Mouse (Mus musculus): ENCODE results near the gene Galnt6. TPM values are rescaled to one million over a fixed set of nuclear protein-coding genes. Genes with fewer than 3 reads are reported as not detected.

Gene Galnt6
- total RNA-seq, 2 experiments from 2014 or later, result 1.3 to 5.4 TPM

DNA sequence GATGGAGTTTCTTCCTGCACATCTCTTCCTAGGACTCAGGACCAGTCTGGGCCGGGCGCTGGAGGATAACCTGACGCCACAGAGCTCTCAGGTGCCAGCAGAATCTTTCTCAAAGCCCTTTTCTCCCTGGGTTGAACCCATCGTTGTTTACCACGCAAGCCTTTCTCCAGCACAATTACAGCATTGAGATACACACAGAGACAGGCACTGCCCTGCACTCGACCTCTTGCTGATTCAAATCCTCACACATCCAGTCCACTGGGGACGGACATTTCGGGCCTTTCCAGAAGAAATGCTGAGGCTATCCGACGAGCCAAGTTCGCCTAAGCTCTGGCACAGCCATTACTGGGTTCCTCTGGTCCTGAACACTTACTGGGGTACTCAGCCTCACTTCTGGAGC, 2.5 kb downstream of the Galnt6 start:
- ATAC-seq (replicated peaks; ENCODE audit: low FRiP score, poor library complexity, severe bottlenecking), result no peak

GRCm38 (mm10) chr15:100723505-100723904, 5.7 kb downstream of the Galnt6 start:
- ATAC-seq (replicated peaks; ENCODE audit: low FRiP score, poor library complexity, severe bottlenecking), result no peak

DNA sequence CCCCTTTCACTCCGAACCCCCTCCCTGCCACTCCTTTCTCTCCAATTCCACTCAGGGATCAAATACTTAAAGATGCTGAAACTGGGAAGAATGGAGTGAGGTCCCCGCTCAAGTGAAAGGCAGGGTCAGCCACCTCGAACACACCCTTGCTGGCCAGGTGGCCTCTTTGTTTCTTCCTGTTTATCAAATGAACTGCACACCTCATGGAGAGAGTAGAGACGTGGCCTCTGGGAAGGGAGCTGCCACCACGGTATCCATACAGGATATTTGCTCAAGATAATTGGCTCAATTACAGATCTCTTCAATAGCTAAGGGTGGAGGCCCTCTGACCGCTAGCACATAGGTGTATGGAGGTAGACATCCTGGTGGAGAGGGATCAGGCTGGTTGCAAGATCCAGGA, 6.6 kb downstream of the Galnt6 start:
- ATAC-seq (replicated peaks; ENCODE audit: low FRiP score, poor library complexity, severe bottlenecking), result no peak

DNA sequence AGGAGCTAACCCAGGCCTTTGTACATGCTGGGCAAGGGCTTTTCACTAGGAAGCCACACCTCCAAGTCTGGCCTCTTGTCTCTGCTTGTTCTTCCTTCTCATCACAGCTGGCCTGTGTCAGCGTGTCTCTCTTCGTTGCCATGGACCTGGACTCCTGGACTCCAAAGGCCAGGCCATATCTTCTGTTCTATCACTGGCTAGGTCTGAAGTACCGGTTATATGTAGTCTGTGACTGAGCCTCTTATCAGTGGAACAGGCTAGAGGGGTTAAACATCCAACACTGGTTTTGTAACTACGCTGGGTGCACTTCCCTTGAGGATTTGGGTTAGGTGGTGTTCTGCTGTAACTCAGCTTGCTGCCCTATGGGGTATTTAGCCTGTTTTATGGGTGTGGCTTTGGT, 7.2 kb downstream of the Galnt6 start:
- no peak for ATAC-seq (replicated peaks; ENCODE audit: low FRiP score, poor library complexity, severe bottlenecking)

GRCm38 (mm10) chr15:100721445-100721844, 7.7 kb downstream of the Galnt6 start:
- ATAC-seq (replicated peaks; ENCODE audit: low FRiP score, poor library complexity, severe bottlenecking), result no peak

- ATAC-seq (replicated peaks; ENCODE audit: low FRiP score, poor library complexity, severe bottlenecking), result no peak
Observed at GRCm38 (mm10) chr15:100720066-100720465, 9.1 kb downstream of the Galnt6 start.

- ATAC-seq (replicated peaks; ENCODE audit: low FRiP score, poor library complexity, severe bottlenecking), result no peak
Observed at GRCm38 (mm10) chr15:100719217-100719616, 10.0 kb downstream of the Galnt6 start.

DNA sequence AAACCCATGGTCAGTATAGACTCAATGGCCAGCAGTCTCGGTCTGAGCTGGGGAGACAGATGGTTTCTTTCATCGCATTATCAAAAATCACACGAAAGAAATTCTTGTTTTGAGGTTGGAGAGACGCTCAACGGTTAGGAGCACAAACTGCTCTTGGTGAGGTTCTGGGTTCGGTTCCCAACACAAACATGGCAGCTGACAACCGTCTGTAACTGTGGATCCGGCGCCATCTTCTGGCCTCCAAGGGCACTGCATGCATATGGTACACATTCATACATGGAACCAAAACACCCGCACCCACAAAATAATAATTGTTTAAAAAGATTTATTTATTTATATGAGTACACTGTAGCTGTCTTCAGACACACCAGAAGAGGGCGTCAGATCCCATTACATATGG, 10.6 kb downstream of the Galnt6 start:
- ATAC-seq (replicated peaks; ENCODE audit: low FRiP score, poor library complexity, severe bottlenecking), result no peak

- no peak for ATAC-seq (replicated peaks; ENCODE audit: low FRiP score, poor library complexity, severe bottlenecking)
Observed at GRCm38 (mm10) chr15:100717933-100718332, 11.2 kb downstream of the Galnt6 start.

- no peak for ATAC-seq (replicated peaks; ENCODE audit: low FRiP score, poor library complexity, severe bottlenecking)
Observed at GRCm38 (mm10) chr15:100715399-100715993, 13.7 kb downstream of the Galnt6 start.

- ATAC-seq (replicated peaks; ENCODE audit: low FRiP score, poor library complexity, severe bottlenecking), result no peak
Observed at GRCm38 (mm10) chr15:100714470-100714869, 14.7 kb downstream of the Galnt6 start.

- no peak for ATAC-seq (replicated peaks; ENCODE audit: low FRiP score, poor library complexity, severe bottlenecking)
Observed at GRCm38 (mm10) chr15:100710838-100711237, 18.3 kb downstream of the Galnt6 start.

- no peak for ATAC-seq (replicated peaks; ENCODE audit: low FRiP score, poor library complexity, severe bottlenecking)
Observed at GRCm38 (mm10) chr15:100708433-100709078, 20.6 kb downstream of the Galnt6 start.

DNA sequence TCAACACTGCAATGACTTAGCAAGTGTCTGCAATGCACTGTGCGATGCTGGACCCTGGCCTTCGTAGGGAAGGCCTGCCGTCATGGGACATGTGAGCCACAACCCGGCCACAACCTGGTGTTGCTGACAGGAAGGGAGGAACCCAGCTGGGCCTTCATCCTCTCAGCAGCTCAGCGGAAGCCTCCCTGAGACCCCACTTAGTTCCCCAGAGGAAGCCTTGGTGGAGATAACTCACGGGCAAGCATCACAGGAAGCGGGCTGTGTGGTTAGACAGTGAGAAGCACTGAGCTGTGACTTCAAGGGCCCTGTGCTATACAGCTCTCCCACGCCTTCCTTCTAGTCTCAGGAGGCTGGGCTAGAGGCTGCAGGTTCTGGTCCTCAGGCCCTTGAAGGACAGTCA, 22.9 kb downstream of the Galnt6 start:
- ATAC-seq (replicated peaks; ENCODE audit: low FRiP score, poor library complexity, severe bottlenecking), result 0 out of 2 replicates have a peak, but pooled peaks have one; percentile 12

DNA sequence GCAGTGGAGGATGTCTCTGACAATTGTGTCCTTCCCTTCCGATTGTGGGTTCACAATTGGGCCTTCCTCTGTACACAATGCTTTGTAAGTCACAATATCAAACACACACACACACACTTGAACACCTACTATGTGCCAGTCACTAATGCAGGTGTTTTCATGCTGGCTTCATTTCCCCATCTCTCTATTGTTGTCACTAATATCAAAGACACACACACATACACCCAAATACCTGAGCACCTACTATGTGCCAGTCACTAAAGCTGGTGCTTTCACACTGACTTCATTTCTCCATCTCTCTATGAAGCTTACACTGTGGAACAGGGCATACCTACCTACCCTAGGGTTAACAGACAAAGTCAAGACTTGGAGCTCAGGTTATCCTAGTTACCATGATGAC, 23.8 kb downstream of the Galnt6 start:
- ATAC-seq (replicated peaks; ENCODE audit: low FRiP score, poor library complexity, severe bottlenecking), result no peak

DNA sequence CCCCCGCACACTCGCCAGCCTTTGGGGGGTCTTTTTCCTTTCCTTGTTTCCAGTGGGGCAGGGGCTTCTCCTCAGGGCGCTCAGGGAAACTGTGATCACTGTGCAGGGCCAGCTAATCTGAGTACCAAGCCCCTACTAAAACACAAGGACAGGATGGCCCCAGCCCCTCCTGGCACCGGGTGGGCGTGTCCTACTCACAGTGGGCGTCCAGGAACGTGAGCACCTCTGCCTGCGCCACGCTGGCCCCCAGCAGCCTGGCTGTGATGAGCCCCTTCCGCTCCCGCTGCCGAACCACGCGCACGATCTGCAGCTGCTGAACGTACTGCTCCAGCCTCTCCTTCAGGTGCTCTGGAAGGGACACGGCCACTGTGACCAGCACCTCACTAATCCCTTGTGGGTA, 25.3 kb downstream of the Galnt6 start:
- no peak for ATAC-seq (replicated peaks; ENCODE audit: low FRiP score, poor library complexity, severe bottlenecking)

DNA sequence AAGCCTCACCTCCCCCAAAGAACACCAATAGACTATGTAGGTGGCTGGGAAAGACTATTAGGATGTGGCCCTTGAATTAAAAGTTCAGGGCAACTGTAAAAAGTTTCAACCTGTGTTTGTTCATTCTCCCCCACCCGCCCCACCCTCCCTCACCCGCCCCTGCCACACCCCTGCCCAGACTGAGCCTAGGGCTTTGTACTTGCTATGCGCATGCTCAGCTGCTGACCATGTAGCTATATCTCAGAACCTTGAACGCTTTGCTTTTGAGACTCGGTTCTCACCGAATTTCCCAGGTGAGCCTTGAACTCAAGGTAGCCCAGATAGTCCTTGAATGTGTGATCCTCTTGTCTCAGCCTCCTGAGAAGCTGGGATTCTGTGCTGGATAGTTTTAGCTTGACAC, 27.3 kb downstream of the Galnt6 start:
- ATAC-seq (replicated peaks; ENCODE audit: low FRiP score, poor library complexity, severe bottlenecking), result no peak

DNA sequence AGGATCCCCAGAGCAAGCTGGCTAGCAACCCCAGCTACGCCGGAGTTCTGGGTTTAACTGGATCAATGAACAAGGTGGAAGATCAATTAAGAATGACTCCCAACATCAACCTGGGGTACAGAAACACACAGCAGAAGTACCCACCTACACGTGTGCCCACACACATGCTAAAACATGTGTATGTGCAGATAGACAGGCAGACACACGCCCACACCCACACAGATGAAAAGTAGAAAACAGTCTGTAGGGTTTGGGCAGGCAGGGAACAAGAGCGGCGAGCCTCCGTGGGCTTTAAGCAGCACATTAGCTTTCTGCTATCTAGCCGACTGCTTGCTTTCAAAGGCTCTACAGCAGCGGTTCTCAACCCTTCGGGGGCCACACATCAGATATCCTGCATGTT, 28.1 kb downstream of the Galnt6 start:
- ATAC-seq (replicated peaks; ENCODE audit: low FRiP score, poor library complexity, severe bottlenecking), result no peak

DNA sequence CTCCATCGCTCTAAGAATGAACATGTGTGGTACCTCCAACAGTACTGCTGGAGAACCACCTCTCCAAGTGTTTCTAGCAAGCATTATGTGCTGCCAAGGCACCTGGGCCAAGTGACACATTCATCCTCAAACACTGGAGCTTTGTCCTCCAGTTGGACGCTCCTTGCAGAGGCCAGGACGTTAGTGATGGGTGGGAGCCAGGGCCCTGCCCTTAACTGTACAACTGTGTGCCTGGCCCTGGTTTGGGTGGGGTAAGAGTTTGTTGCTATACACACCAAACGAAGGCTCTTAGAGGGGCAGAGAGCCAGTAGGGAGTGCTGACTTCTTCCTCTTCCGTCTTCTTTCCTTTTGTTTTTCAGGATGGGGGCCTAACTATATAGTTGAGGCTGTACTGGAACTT, 28.8 kb downstream of the Galnt6 start:
- ATAC-seq (replicated peaks; ENCODE audit: low FRiP score, poor library complexity, severe bottlenecking), result no peak

- ATAC-seq (replicated peaks; ENCODE audit: low FRiP score, poor library complexity, severe bottlenecking), result no peak
Observed at GRCm38 (mm10) chr15:100699386-100699785, 29.8 kb downstream of the Galnt6 start.

DNA sequence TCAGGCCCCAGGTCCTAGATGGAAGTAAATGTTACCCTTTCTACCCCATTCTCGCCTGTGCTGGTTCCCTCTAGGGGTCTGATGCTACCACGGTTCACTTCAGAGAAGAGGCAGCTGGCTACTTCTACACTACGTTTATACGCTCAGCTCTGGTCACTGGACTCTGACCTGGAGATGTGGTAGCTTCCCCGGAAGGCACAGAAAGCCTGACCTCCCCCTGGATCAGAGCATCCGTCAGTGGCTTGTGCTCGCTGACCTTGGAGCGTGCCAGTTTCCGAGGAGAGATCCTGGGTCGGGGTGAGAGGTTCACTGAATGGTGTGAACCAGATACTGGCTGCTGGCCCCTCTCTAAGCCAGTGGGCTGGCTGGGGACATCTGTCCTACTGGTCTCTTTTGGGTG, 31.1 kb downstream of the Galnt6 start:
- no peak for ATAC-seq (replicated peaks; ENCODE audit: low FRiP score, poor library complexity, severe bottlenecking)

- no peak for ATAC-seq (replicated peaks; ENCODE audit: low FRiP score, poor library complexity, severe bottlenecking)
Observed at GRCm38 (mm10) chr15:100694406-100694805, 34.8 kb downstream of the Galnt6 start.
